Mouse (Mus musculus) urinary bladder, adult 2 months (tissue): ENCODE data around the gene Insl3. TPM values are rescaled to one million over a fixed set of nuclear protein-coding genes. Genes with fewer than 3 reads are reported as not detected.

Experiments used
- polyA plus RNA-seq: library from polyadenylated mRNA; depleted of rRNA; stranded (reverse); fragments of >200 nt; gene quantifications from 2 replicates; pipeline ENCODE4 v1.2.3, GENCODE M21; 2012; rRNA removed

The Insl3 gene
- polyA plus RNA-seq, 1 experiment: 7.7 TPM

Other genes with a start within 250 kb of the Insl3 start
- gene Abhd8, start 225.6 kb upstream of the Insl3 start, polyA plus RNA-seq: 43.8 and 49.5 TPM in 2 replicates
- 38.5 and 45.3 TPM in 2 replicates for gene Mrpl34, start 224.3 kb upstream of the Insl3 start, polyA plus RNA-seq
- gene Dda1, start 220.0 kb upstream of the Insl3 start, polyA plus RNA-seq: 56.7 and 67.3 TPM in 2 replicates
- 22.1 and 23.9 TPM in 2 replicates for gene Ano8, start 203.3 kb upstream of the Insl3 start, polyA plus RNA-seq
- 21.9 and 25.5 TPM in 2 replicates for gene Gtpbp3, start 201.1 kb upstream of the Insl3 start, polyA plus RNA-seq
- 59.3 and 67.0 TPM in 2 replicates for gene Plvap, start 177.5 kb upstream of the Insl3 start, polyA plus RNA-seq
- 0.12 TPM in 2 replicates for gene Ccdc194, start 163.5 kb upstream of the Insl3 start, polyA plus RNA-seq
- gene Bst2, start 151.8 kb upstream of the Insl3 start, polyA plus RNA-seq: 110 and 117 TPM in 2 replicates
- gene Mvb12a, start 146.3 kb upstream of the Insl3 start, polyA plus RNA-seq: 96.1 and 115 TPM in 2 replicates
- 2.3 and 3.0 TPM in 2 replicates for gene Tmem221, start 130.3 kb upstream of the Insl3 start, polyA plus RNA-seq
- 0.01 and 0.04 TPM in 2 replicates for gene Nxnl1, start 122.6 kb upstream of the Insl3 start, polyA plus RNA-seq
- 57.3 and 63.8 TPM in 2 replicates for gene Slc27a1, start 120.3 kb upstream of the Insl3 start, polyA plus RNA-seq
- 41.7 and 60.4 TPM in 2 replicates for gene Pgls, start 97.0 kb upstream of the Insl3 start, polyA plus RNA-seq
- gene Fam129c, start 91.6 kb upstream of the Insl3 start, polyA plus RNA-seq: 3.1 and 3.7 TPM in 2 replicates
- gene Colgalt1, start 78.2 kb upstream of the Insl3 start, polyA plus RNA-seq: 124 and 144 TPM in 2 replicates
- 0.44 and 0.47 TPM in 2 replicates for gene Unc13a, start 17.5 kb upstream of the Insl3 start, polyA plus RNA-seq
- 14.9 and 17.1 TPM in 2 replicates for gene Jak3, start 12.9 kb upstream of the Insl3 start, polyA plus RNA-seq
- 4.8 and 7.4 TPM in 2 replicates for gene B3gnt3, start 12.6 kb downstream of the Insl3 start, polyA plus RNA-seq
- 4.5 and 5.3 TPM in 2 replicates for gene Fcho1, start 36.5 kb downstream of the Insl3 start, polyA plus RNA-seq
- gene Zfp709, start 192.8 kb downstream of the Insl3 start, polyA plus RNA-seq: 2.0 and 2.7 TPM in 2 replicates
- gene Zfp882, start 219.4 kb downstream of the Insl3 start, polyA plus RNA-seq: 2.1 and 2.6 TPM in 2 replicates
- 17.0 and 20.5 TPM in 2 replicates for gene Zfp617, start 219.4 kb downstream of the Insl3 start, polyA plus RNA-seq